Comparison of ENCODE assay signal across 30 mouse cellular contexts in the genomic region with DNA sequence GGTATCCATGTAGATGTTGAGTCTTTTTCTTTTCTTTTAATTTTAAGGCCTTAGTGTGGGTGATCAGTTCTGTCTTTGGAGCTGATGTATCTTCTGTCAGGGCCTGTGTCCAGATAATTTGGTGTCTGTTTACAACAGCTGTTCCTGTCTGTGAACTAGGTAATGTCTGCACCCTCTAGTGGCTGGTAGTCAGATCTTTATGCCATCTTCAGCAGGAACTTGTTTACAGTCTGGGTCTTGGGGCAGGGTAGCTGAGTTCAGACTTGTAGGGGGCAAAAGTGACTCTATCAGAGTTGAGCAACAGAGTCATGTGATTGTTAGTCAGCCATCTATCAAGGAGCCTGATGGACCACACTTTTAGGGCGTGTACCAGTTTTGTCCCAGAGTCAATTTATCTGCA. TPM values are rescaled to one million over a fixed set of nuclear protein-coding genes. Genes with fewer than 3 reads are reported as not detected.
DNase-seq lines count a peak whose midpoint lies in the region; ATAC-seq and TF ChIP-seq lines count a peak whose summit lies in the region.
"Not testable (repeated sequence)": the region's sequence is repeated elsewhere in the genome, so short reads cannot be mapped to it uniquely, and the experiment has no call there.
"Had no signal": no experiment of that assay in that cellular context is flagged by ENCODE, and none has a peak within 500 bp of the region (broad histone marks: within the 10 kb centered on the region; RNA-seq: fewer than 3 reads in every experiment).

No protein-coding gene starts in this region.

- H3K27ac ChIP-seq in heart, postnatal 0 days (ENCODE audit: low read depth); intestine, postnatal 0 days (ENCODE audit: low read depth, low read length); kidney, embryonic 16.5 days (ENCODE audit: low read length); lung, embryonic 15.5 days: not testable (repeated sequence)

- no CpG with 5 or more reads among the region's 1 CpGs for WGBS in heart, postnatal 0 days
- no CpG with 5 or more reads among the region's 1 CpGs for WGBS in intestine, postnatal 0 days
- no CpG with 5 or more reads among the region's 1 CpGs for WGBS in kidney, embryonic 16.5 days
- WGBS in lung, embryonic 15.5 days, result no CpG with 5 or more reads among the region's 1 CpGs

- H3K27me3 ChIP-seq in heart, postnatal 0 days (ENCODE audit: control insufficient read depth, insufficient read depth, low read length); intestine, postnatal 0 days (replicated peaks; ENCODE audit: control insufficient read depth, insufficient read depth, low read length); kidney, embryonic 16.5 days (ENCODE audit: insufficient read depth, low read length); lung, embryonic 15.5 days: not testable (repeated sequence)

- TF ChIP-seq CTCF in heart, postnatal 0 days (IDR thresholded peaks at IDR 0.05; ENCODE audit: low read depth); intestine, postnatal 0 days (IDR thresholded peaks at IDR 0.05; ENCODE audit: low read depth): not testable (repeated sequence)

- not testable (repeated sequence) for H3K36me3 ChIP-seq in heart, postnatal 0 days (replicated peaks; ENCODE audit: control insufficient read depth, insufficient read depth, low read length); intestine, postnatal 0 days (ENCODE audit: control insufficient read depth, insufficient read depth); kidney, embryonic 16.5 days (ENCODE audit: insufficient read depth, low read length); lung, embryonic 15.5 days

- not testable (repeated sequence) for H3K4me1 ChIP-seq in heart, postnatal 0 days (ENCODE audit: control insufficient read depth, insufficient read depth); intestine, postnatal 0 days (replicated peaks; ENCODE audit: control insufficient read depth, insufficient read depth, low read length); kidney, embryonic 16.5 days (ENCODE audit: insufficient read depth, low read length); lung, embryonic 15.5 days

- not testable (repeated sequence) for H3K4me2 ChIP-seq in heart, postnatal 0 days (ENCODE audit: low read depth, low read length); intestine, postnatal 0 days (replicated peaks; ENCODE audit: low read depth); kidney, embryonic 16.5 days (replicated peaks; ENCODE audit: low read depth, low read length); lung, embryonic 15.5 days

- not testable (repeated sequence) for H3K9me3 ChIP-seq in heart, postnatal 0 days (replicated peaks; ENCODE audit: control insufficient read depth, low read length); intestine, postnatal 0 days (ENCODE audit: control insufficient read depth); kidney, embryonic 16.5 days (ENCODE audit: low read length); lung, embryonic 15.5 days

- not testable (repeated sequence) for TF ChIP-seq EP300 in heart, postnatal 0 days (IDR thresholded peaks at IDR 0.05; ENCODE audit: low read depth)

- peak; percentile 62; the same call in 1 of the 2 replicates for ATAC-seq in common myeloid progenitor, adult 5-6 weeks (replicated peaks; ENCODE audit: low read depth, poor library complexity, severe bottlenecking)
- ATAC-seq in frontal cortex, adult (ENCODE audit: low TSS enrichment), result peak; percentile 81
- ATAC-seq in heart, postnatal 0 days (ENCODE audit: insufficient read depth, low read depth), result peak; percentile 47; the same call in 1 of the 2 replicates
- peak; percentile 87 for ATAC-seq in intestine, postnatal 0 days
- ATAC-seq in kidney, embryonic 16.5 days (ENCODE audit: low FRiP score, low TSS enrichment), result 0 out of 2 replicates have a peak, but pooled peaks have one; percentile 46
- ATAC-seq in lung, embryonic 15.5 days (ENCODE audit: borderline replicate concordance, extremely low read depth, low FRiP score, low TSS enrichment), result 0 out of 2 replicates have a peak, but pooled peaks have one; percentile 27
- ATAC-seq in megakaryocyte-erythroid progenitor cell, adult 5-6 weeks (replicated peaks; ENCODE audit: low FRiP score, low TSS enrichment, poor library complexity, severe bottlenecking), result 0 out of 2 replicates have a peak, but pooled peaks have one; percentile 52

- DNase-seq in heart, postnatal 0 days (ENCODE audit: low spot score), result not testable (repeated sequence)

- not testable (repeated sequence) for H3K9ac ChIP-seq in heart, postnatal 0 days (replicated peaks; ENCODE audit: low read depth, low read length); intestine, postnatal 0 days (ENCODE audit: low read depth, low read length); kidney, embryonic 16.5 days (replicated peaks; ENCODE audit: low read length); lung, embryonic 15.5 days

- H3K4me3 ChIP-seq in heart, postnatal 0 days (ENCODE audit: low read depth, low read length); intestine, postnatal 0 days (ENCODE audit: low read depth, low read length); kidney, embryonic 16.5 days (ENCODE audit: low read length); lung, embryonic 15.5 days: not testable (repeated sequence)

RNA-seq across cellular contexts. Expression of a gene that starts 23.8 kb away (rescaled TPM):
- total RNA-seq in common myeloid progenitor, adult 5-6 weeks (2017), result not detected in 2 replicates
- 0.43 and 0.99 TPM in 2 replicates for total RNA-seq in heart, postnatal 0 days (2014; rRNA removed; ENCODE audit: low replicate concordance)
- polyA plus RNA-seq in heart, postnatal 0 days (2015; fragmentation: Nextera tagmentation; extraction: Ambion mirVana), result 0.14 and 0.19 TPM in 2 replicates
- polyA plus RNA-seq in intestine, postnatal 0 days (2015; fragmentation: Nextera tagmentation; extraction: Ambion mirVana), result 0.07 and 0.08 TPM in 2 replicates
- not detected in 2 replicates for polyA plus RNA-seq in kidney, embryonic 16.5 days (2015; fragmentation: Nextera tagmentation; extraction: Ambion mirVana)
- polyA plus RNA-seq in lung, embryonic 15.5 days (2015; fragmentation: Nextera tagmentation; extraction: Ambion mirVana), result not detected in 2 replicates
- not detected in 2 replicates for total RNA-seq in megakaryocyte-erythroid progenitor cell, adult 5-6 weeks (2014; fragmentation: Nextera tagmentation)
- total RNA-seq in megakaryocyte-erythroid progenitor cell, adult 5-6 weeks (2017), result not detected in 2 replicates
- total RNA-seq: CH12.LX; forebrain, postnatal 0 days had no signal
- polyA plus RNA-seq: adrenal gland, adult 2 months; cerebellum, adult 2 months; embryonic facial prominence, embryonic 10.5 days; embryonic facial prominence, embryonic 15.5 days; forebrain, embryonic 11.5 days; forebrain, embryonic 14.5 days; forebrain, postnatal 0 days; heart, embryonic 10.5 days; hindbrain, embryonic 10.5 days; hindbrain, embryonic 13.5 days; hindbrain, embryonic 16.5 days had no signal

RNA-seq across cellular contexts. Expression of a gene that starts 48.4 kb away (rescaled TPM):
- not detected in 2 replicates for total RNA-seq in common myeloid progenitor, adult 5-6 weeks (2017)
- total RNA-seq in heart, postnatal 0 days (2014; rRNA removed; ENCODE audit: low replicate concordance), result 0.73 TPM in 1 of 2 replicates, not detected in the other
- 0.10 and 0.12 TPM in 2 replicates for polyA plus RNA-seq in heart, postnatal 0 days (2015; fragmentation: Nextera tagmentation; extraction: Ambion mirVana)
- 0.17 and 0.21 TPM in 2 replicates for polyA plus RNA-seq in intestine, postnatal 0 days (2015; fragmentation: Nextera tagmentation; extraction: Ambion mirVana)
- polyA plus RNA-seq in kidney, embryonic 16.5 days (2015; fragmentation: Nextera tagmentation; extraction: Ambion mirVana), result 0.14 TPM in 1 of 2 replicates, not detected in the other
- 0.10 TPM in 1 of 2 replicates, not detected in the other for polyA plus RNA-seq in lung, embryonic 15.5 days (2015; fragmentation: Nextera tagmentation; extraction: Ambion mirVana)
- not detected in 2 replicates for total RNA-seq in megakaryocyte-erythroid progenitor cell, adult 5-6 weeks (2014; fragmentation: Nextera tagmentation)
- not detected in 2 replicates for total RNA-seq in megakaryocyte-erythroid progenitor cell, adult 5-6 weeks (2017)
- total RNA-seq: CH12.LX; forebrain, postnatal 0 days; gastrocnemius, postnatal 25 days; MEL had no signal
- polyA plus RNA-seq: cortical plate, adult 2 months; embryonic facial prominence, embryonic 10.5 days; forebrain, embryonic 11.5 days; forebrain, embryonic 14.5 days; forebrain, postnatal 0 days; heart, embryonic 10.5 days; heart, embryonic 14.5 days; hindbrain, embryonic 10.5 days; hindbrain, embryonic 13.5 days had no signal

RNA-seq across cellular contexts. Expression of a gene that starts 53.8 kb away (rescaled TPM):
- not detected in 2 replicates for total RNA-seq in common myeloid progenitor, adult 5-6 weeks (2017)
- not detected in 2 replicates for total RNA-seq in heart, postnatal 0 days (2014; rRNA removed; ENCODE audit: low replicate concordance)
- polyA plus RNA-seq in heart, postnatal 0 days (2015; fragmentation: Nextera tagmentation; extraction: Ambion mirVana), result not detected in 2 replicates
- polyA plus RNA-seq in intestine, postnatal 0 days (2015; fragmentation: Nextera tagmentation; extraction: Ambion mirVana), result not detected in 2 replicates
- polyA plus RNA-seq in kidney, embryonic 16.5 days (2015; fragmentation: Nextera tagmentation; extraction: Ambion mirVana), result not detected in 2 replicates
- not detected in 2 replicates for polyA plus RNA-seq in lung, embryonic 15.5 days (2015; fragmentation: Nextera tagmentation; extraction: Ambion mirVana)
- total RNA-seq in megakaryocyte-erythroid progenitor cell, adult 5-6 weeks (2014; fragmentation: Nextera tagmentation), result not detected in 2 replicates
- total RNA-seq in megakaryocyte-erythroid progenitor cell, adult 5-6 weeks (2017), result not detected in 2 replicates
- total RNA-seq: adrenal gland, adult 2 months; adrenal gland, postnatal 14 days; adrenal gland, postnatal 4 days; CH12.LX; gastrocnemius, adult 8-10 months; gastrocnemius, postnatal 25 days; heart, adult 2 months; heart, postnatal 10 days; heart, postnatal 36 days; MEL had no signal
- polyA plus RNA-seq: adrenal gland, adult 2 months; embryonic facial prominence, embryonic 10.5 days; embryonic facial prominence, embryonic 15.5 days; forebrain, embryonic 11.5 days; forebrain, embryonic 14.5 days; gonadal fat pad, adult 2 months; heart, adult 2 months; heart, embryonic 10.5 days; heart, embryonic 14.5 days; hindbrain, embryonic 10.5 days; hindbrain, embryonic 13.5 days had no signal

Comparison
In these comparisons a context has a peak if more than half of its experiments do, and no peak if none do; other contexts are left out.
1. ATAC-seq: peak in every context shown above with its lines; median percentile 87 in intestine, postnatal 0 days; 81 in frontal cortex, adult; 62 in common myeloid progenitor, adult 5-6 weeks; 52 in megakaryocyte-erythroid progenitor cell, adult 5-6 weeks; 47 in heart, postnatal 0 days; 46 in kidney, embryonic 16.5 days; 27 in lung, embryonic 15.5 days.